Mouse (Mus musculus) heart, embryonic 13.5 days (tissue): ENCODE measurements around the gene Plcxd3. TPM values are rescaled to one million over a fixed set of nuclear protein-coding genes. Genes with fewer than 3 reads are reported as not detected.

Experiments used
- ATAC-seq: fragments of 200-750 bp; cut with Nextera tagmentation; 2 replicates; pipeline ENCODE4 v1.8.0; 2017; ENCODE audit warnings: moderate TSS enrichment; ENCODE audit not compliant: insufficient number of reproducible peaks, low FRiP score, low TSS enrichment; ENCODE audit errors: extremely low read depth
- H3K27ac ChIP-seq: fragments of 300-500 bp; sonication (generic); replicated peaks from 2 replicates; pipeline ENCODE4 v1.5.1; 2015; ENCODE audit warnings: moderate library complexity, mild to moderate bottlenecking, inconsistent platforms
- H3K27me3 ChIP-seq: fragments of 300-500 bp; sonication (generic); replicated peaks from 2 replicates; pipeline ENCODE4 v1.6.1; 2015; ENCODE audit warnings: mild to moderate bottlenecking, inconsistent platforms
- H3K36me3 ChIP-seq: fragments of 300-500 bp; sonication (generic); 2 replicates; pipeline ENCODE4 v1.6.1; 2015; ENCODE audit warnings: mild to moderate bottlenecking, inconsistent platforms
- H3K4me1 ChIP-seq: fragments of 300-500 bp; sonication (generic); 2 replicates; pipeline ENCODE4 v1.6.1; 2015; ENCODE audit warnings: inconsistent platforms
- H3K4me2 ChIP-seq: fragments of 300-500 bp; sonication (generic); 2 replicates; pipeline ENCODE4 v1.6.1; 2015; ENCODE audit warnings: inconsistent platforms, mild to moderate bottlenecking, moderate library complexity
- H3K4me3 ChIP-seq: fragments of 300-500 bp; sonication (generic); 2 replicates; pipeline ENCODE4 v1.5.1; 2015; ENCODE audit warnings: moderate library complexity, mild to moderate bottlenecking, inconsistent platforms
- H3K9ac ChIP-seq: fragments of 300-500 bp; sonication (generic); 2 replicates; pipeline ENCODE4 v1.6.1; 2015; ENCODE audit warnings: inconsistent platforms, mild to moderate bottlenecking, moderate library complexity
- H3K9me3 ChIP-seq: fragments of 300-500 bp; sonication (generic); 2 replicates; pipeline ENCODE4 v1.6.1; 2016; ENCODE audit warnings: inconsistent platforms
- WGBS: fragments of 180-500 bp; shearing (Covaris S2); methylation state at CpG from one replicate; pipeline ENCODE4 v1.1.7; 2015; ENCODE audit warnings: mixed read lengths; 5-methylcytosine and 5-hydroxymethylcytosine counted together
- polyA plus RNA-seq: library from polyadenylated mRNA; unstranded; fragments of >200 nt; fragmentation: Nextera tagmentation; extraction: Ambion mirVana; gene quantifications from 2 replicates; pipeline ENCODE4 v1.2.1, GENCODE M21; 2015

Plcxd3 gene
- polyA plus RNA-seq, 1 experiment from 2014 or later, result 0.72 TPM

GRCm38 (mm10) chr15:4387774-4388173 is 12.5 kb downstream of the Plcxd3 start:
- Histone ChIP-seq H3K4me1 (no peaks in the 10 kb centered on the region), H3K9me3 (no peaks in the 10 kb centered on the region), H3K27me3 (no peaks in the 10 kb centered on the region), H3K9ac (no peak overlapping the region), H3K4me3 (no peak overlapping the region), H3K36me3 (no peaks in the 10 kb centered on the region), H3K27ac (no peak overlapping the region), H3K4me2 (no peak overlapping the region)
- ATAC-seq, result no peak

- Histone ChIP-seq H3K9me3 (no peaks in the 10 kb centered on the region), H3K27me3 (no peaks in the 10 kb centered on the region), H3K27ac (no peak overlapping the region), H3K36me3 (no peaks in the 10 kb centered on the region), H3K9ac (no peak overlapping the region), H3K4me1 (no peaks in the 10 kb centered on the region), H3K4me2 (no peak overlapping the region), H3K4me3 (no peak overlapping the region)
- ATAC-seq, result no peak
- WGBS, result 75% methylated on average over 4 of the region's 4 CpGs
Observed at GRCm38 (mm10) chr15:4400096-4400495, 24.8 kb downstream of the Plcxd3 start.

GRCm38 (mm10) chr15:4411333-4411732 is 36.0 kb downstream of the Plcxd3 start:
- Histone ChIP-seq H3K4me3 (no peak overlapping the region), H3K9me3 (no peaks in the 10 kb centered on the region), H3K9ac (no peak overlapping the region), H3K27ac (no peak overlapping the region), H3K4me1 (no peaks in the 10 kb centered on the region), H3K27me3 (no peaks in the 10 kb centered on the region), H3K4me2 (no peak overlapping the region), H3K36me3 (no peaks in the 10 kb centered on the region)
- ATAC-seq, result no peak
- WGBS, result 31% methylated on average over 2 of the region's 2 CpGs

GRCm38 (mm10) chr15:4440081-4440480 is 64.8 kb downstream of the Plcxd3 start:
- Histone ChIP-seq H3K4me2 (no peak overlapping the region), H3K27ac (no peak overlapping the region), H3K9me3 (no peaks in the 10 kb centered on the region), H3K4me3 (no peak overlapping the region), H3K27me3 (no peaks in the 10 kb centered on the region), H3K36me3 (no peaks in the 10 kb centered on the region), H3K9ac (no peak overlapping the region), H3K4me1 (no peaks in the 10 kb centered on the region)
- no peak for ATAC-seq

- H3K36me3 ChIP-seq, result no peaks in the 10 kb centered on the region
- no peaks in the 10 kb centered on the region for H3K27me3 ChIP-seq
- WGBS, result 75% methylated on average over 3 of the region's 3 CpGs
- no peak overlapping the region for H3K9ac ChIP-seq
- H3K4me1 ChIP-seq, result no peaks in the 10 kb centered on the region
- no peak for ATAC-seq
- H3K4me2 ChIP-seq, result no peak overlapping the region
- H3K27ac ChIP-seq, result no peak overlapping the region
- H3K4me3 ChIP-seq, result no peak overlapping the region
- H3K9me3 ChIP-seq, result no peaks in the 10 kb centered on the region
Observed at GRCm38 (mm10) chr15:4496182-4496581, 120.9 kb downstream of the Plcxd3 start.

DNA sequence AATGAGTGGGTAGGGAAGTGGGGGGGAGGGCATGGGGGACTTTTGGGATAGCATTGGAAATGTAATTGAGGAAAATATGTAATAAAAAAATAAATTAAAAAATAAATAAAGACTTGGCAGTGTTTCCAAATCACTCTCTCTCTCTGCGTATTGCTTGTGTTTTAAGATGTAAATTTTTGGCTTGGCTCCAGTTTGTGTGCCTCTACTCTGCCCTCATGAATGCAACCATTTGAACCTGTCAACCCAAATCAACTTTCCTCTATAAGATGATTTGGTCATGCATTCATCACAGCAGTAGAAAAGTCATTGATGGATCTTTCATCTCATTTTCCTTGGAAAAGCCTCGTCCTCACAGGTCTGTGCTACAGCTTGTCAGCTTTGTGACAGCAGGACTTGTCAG is 121.7 kb downstream of the Plcxd3 start:
- no peak overlapping the region for H3K4me3 ChIP-seq
- H3K9ac ChIP-seq, result no peak overlapping the region
- H3K27me3 ChIP-seq, result no peaks in the 10 kb centered on the region
- H3K36me3 ChIP-seq, result no peaks in the 10 kb centered on the region
- no peak overlapping the region for H3K4me2 ChIP-seq
- H3K4me1 ChIP-seq, result no peaks in the 10 kb centered on the region
- no peak for ATAC-seq
- 80% methylated on average over 2 of the region's 2 CpGs for WGBS
- H3K9me3 ChIP-seq, result no peaks in the 10 kb centered on the region
- H3K27ac ChIP-seq, result no peak overlapping the region

- Histone ChIP-seq H3K36me3 (no peaks in the 10 kb centered on the region), H3K9me3 (no peaks in the 10 kb centered on the region), H3K4me2 (no peak overlapping the region), H3K4me1 (no peaks in the 10 kb centered on the region), H3K9ac (no peak overlapping the region), H3K4me3 (no peak overlapping the region), H3K27me3 (no peaks in the 10 kb centered on the region), H3K27ac (no peak overlapping the region)
- ATAC-seq, result no peak
- WGBS, result 76% methylated on average over 3 of the region's 3 CpGs
Observed at GRCm38 (mm10) chr15:4498036-4498435, 122.7 kb downstream of the Plcxd3 start.

- Histone ChIP-seq H3K27me3 (no peaks in the 10 kb centered on the region), H3K27ac (no peak overlapping the region), H3K36me3 (no peaks in the 10 kb centered on the region), H3K4me3 (no peak overlapping the region), H3K4me1 (no peaks in the 10 kb centered on the region), H3K9me3 (no peaks in the 10 kb centered on the region), H3K4me2 (no peak overlapping the region), H3K9ac (no peak overlapping the region)
- ATAC-seq, result no peak
- WGBS, result 87% methylated on average over 3 of the region's 3 CpGs
Observed at GRCm38 (mm10) chr15:4503366-4503765, 128.1 kb downstream of the Plcxd3 start.

DNA sequence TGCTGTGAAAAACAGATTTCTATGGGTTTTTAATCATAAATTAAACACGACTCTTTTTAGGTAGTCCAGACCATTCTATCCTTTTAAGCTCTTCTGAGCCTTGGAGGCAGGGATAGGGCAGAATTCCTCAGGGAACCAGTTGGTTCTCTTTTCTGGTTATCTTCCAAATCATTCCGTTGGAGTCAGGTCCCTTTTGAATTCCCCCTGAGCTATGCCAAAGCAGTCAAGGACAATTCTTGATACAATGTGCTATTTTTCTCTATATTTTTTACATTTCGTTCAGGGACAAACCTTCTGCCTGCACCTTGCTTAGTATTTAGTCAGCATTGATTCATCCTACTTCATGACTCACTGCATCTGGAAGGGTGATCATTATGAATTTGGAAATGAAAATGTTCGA is 128.5 kb downstream of the Plcxd3 start:
- 69% methylated on average over 4 of the region's 4 CpGs for WGBS
- ATAC-seq, result no peak
- H3K36me3 ChIP-seq, result no peaks in the 10 kb centered on the region
- H3K4me1 ChIP-seq, result no peaks in the 10 kb centered on the region
- H3K27me3 ChIP-seq, result no peaks in the 10 kb centered on the region
- H3K4me2 ChIP-seq, result no peak overlapping the region
- no peak overlapping the region for H3K9ac ChIP-seq
- H3K9me3 ChIP-seq, result no peaks in the 10 kb centered on the region
- no peak overlapping the region for H3K27ac ChIP-seq
- H3K4me3 ChIP-seq, result no peak overlapping the region

DNA sequence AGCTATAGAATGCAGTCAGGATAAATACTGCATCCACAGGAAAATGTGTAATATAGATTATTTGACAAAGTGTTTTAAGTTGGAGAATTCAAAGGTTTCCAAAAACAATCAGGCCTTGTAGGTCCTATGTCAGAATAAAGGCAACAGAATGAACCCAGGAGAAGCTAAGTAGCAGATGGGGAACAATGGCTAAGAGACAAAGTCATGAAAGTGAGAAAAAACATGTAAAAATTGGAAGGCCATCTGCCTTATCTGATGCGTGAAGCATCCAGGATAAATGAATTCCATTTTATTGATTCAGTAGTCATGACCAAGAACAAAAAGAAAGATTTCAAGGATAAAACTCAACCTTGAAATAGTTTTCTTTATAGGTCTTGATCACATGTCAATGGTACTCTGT is 139.4 kb downstream of the Plcxd3 start:
- WGBS, result 85% methylated on average over 1 of the region's 1 CpGs
- H3K27ac ChIP-seq, result no peak overlapping the region

DNA sequence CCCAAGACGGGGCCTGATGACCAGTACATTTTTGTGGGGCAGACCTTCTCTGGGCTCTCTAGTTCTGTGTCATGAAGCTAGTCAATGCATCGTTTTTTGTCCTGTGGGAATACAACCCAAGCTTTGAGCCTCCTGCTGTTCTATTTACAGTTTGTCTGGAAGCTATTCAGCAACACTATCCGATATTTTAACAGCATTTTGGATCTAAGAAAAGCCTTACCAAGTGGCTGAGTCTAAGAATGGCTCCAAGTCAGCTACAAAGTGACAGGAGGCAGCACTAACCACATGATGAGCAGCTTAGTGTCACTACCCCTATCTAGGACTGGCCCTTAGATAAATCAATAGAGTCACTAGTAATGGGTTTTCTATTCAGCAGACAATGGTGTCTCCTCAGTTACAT is 149.3 kb downstream of the Plcxd3 start:
- Histone ChIP-seq H3K9me3 (no peaks in the 10 kb centered on the region), H3K4me3 (no peak overlapping the region), H3K4me1 (no peaks in the 10 kb centered on the region), H3K27ac (no peak overlapping the region), H3K27me3 (no peaks in the 10 kb centered on the region), H3K36me3 (no peaks in the 10 kb centered on the region), H3K9ac (no peak overlapping the region), H3K4me2 (no peak overlapping the region)
- no peak for ATAC-seq
- 58% methylated on average over 3 of the region's 3 CpGs for WGBS

More for the DNA sequence above, 139.4 kb downstream of the Plcxd3 start:
- Histone ChIP-seq H3K9ac (no peak overlapping the region), H3K27me3 (no peaks in the 10 kb centered on the region), H3K36me3 (no peaks in the 10 kb centered on the region), H3K4me3 (no peak overlapping the region), H3K4me1 (no peaks in the 10 kb centered on the region), H3K9me3 (no peaks in the 10 kb centered on the region), H3K4me2 (no peak overlapping the region)
- ATAC-seq, result no peak

DNA sequence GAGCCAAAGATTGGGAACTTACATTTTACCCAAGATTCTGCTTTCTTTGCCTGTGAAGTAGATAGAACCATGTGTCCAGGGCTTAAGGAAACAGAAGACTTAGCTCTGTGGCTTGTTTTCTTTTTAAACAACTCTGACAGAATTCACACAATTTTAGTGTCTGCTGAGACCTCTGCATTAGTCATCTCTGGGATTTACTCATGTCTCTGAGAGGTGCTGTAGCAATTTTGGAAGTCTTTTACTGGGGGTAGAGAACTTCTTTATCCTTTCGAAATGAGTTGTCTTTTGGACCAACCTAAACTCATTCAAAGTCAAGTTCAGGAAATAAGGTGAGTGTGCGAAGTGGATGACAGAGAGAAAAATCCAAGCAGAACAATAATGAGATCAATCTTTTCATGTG is 158.4 kb downstream of the Plcxd3 start:
- H3K4me1 ChIP-seq, result no peaks in the 10 kb centered on the region
- no peaks in the 10 kb centered on the region for H3K36me3 ChIP-seq
- H3K27me3 ChIP-seq, result no peaks in the 10 kb centered on the region
- H3K4me2 ChIP-seq, result no peak overlapping the region
- H3K27ac ChIP-seq, result no peak overlapping the region
- no peak overlapping the region for H3K9ac ChIP-seq
- WGBS, result 85% methylated on average over 2 of the region's 2 CpGs
- no peak overlapping the region for H3K4me3 ChIP-seq
- H3K9me3 ChIP-seq, result no peaks in the 10 kb centered on the region
- no peak for ATAC-seq

- Histone ChIP-seq H3K27me3 (no peaks in the 10 kb centered on the region), H3K9ac (no peak overlapping the region), H3K27ac (no peak overlapping the region), H3K4me3 (no peak overlapping the region), H3K4me2 (no peak overlapping the region), H3K36me3 (no peaks in the 10 kb centered on the region), H3K9me3 (no peaks in the 10 kb centered on the region), H3K4me1 (no peaks in the 10 kb centered on the region)
- 64% methylated on average over 5 of the region's 5 CpGs for WGBS
- no peak for ATAC-seq
Observed at GRCm38 (mm10) chr15:4559121-4559520, 183.8 kb downstream of the Plcxd3 start.
